Mouse (Mus musculus): ENCODE measurements around the gene Sirt5. TPM values are rescaled to one million over a fixed set of nuclear protein-coding genes. Genes with fewer than 3 reads are reported as not detected.

The Sirt5 gene
- 10 to 100 TPM; 21.7 to 25.4 TPM for polyA plus RNA-seq (2017; shearing (Covaris generic))

DNA sequence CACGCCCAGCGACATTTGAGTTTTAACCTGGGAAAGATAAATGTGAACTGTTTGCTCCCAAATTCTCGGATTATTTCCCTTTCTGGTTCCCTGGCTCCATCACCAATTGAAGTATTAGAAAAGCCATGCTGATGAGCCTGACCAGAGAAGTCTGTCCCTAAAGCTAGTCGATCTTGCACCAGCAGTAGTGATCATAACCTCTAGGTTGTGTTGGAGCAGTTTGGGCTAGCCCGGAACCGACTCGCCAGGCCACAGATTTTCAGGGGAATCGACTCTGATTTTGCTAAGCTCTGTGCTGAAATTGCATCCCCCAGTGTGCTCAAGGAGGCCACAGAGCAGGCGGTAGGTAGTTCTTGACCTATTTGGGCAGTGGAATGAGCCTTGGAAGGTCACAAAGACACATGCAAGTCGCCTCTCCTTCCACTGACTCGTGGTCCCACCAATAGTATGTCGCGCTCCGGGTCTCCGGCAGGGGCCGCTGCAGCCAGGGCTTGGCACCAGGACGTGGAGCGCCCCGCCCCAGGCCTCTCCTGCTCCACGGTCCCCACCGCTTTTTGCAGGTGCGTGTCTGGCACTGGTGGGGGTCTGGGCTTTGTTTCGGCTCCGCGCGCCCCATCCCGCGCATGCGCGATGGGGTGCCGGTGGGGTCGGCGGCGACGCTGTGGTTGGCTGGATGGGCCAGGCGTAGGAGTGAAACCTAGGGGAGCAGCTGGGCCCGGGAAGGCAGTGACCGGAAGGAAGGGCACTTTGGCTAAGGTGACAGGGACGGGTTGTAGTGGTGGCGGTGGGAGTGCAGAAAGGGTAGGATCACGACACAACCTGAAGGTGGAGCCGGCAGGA is at the start of gene Sirt5:
Gene Sirt5 (plus strand): TSS at position 512 of the 840 bp plus-strand sequence.
- peak; percentile 94 for ATAC-seq

DNA sequence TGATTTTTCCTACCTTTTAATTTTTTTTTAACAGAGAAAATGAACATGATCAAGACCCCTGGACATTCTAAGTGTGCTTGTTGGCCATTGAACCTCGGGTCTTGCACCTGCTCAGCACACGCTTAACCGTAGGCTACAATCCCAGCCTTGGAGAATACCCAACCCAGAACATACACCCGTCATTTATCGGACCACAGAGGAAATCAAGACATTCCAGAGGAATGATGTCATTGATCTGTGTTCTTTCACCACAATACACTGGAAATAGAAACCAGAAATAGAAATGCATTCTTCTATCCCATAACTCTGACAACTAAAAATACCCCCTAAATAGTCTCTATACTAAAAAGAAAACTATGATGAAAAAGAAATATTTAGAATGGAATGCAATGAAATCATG is 47.9 kb upstream of the Sirt5 start:
- no peak for ATAC-seq

DNA sequence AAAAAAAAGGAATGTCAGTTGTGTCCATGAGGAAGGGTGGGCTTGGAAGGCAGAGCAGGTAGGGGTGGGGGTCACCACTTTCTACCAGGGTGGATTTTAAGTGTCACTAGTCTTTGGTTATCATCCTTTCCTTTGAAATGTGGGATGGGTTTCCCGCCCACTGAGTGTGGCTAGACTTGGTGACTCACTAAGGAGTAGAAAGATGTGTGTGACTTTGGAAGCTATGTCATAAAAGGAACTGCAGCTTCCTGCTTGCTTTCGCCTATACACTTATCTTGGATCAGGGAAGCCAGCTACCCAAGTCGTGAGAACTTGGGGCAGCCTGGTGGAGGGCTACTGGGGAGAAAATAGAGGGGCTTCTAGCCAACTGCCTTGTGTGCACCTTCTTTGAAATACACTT is 45.9 kb upstream of the Sirt5 start:
- no peak for ATAC-seq

DNA sequence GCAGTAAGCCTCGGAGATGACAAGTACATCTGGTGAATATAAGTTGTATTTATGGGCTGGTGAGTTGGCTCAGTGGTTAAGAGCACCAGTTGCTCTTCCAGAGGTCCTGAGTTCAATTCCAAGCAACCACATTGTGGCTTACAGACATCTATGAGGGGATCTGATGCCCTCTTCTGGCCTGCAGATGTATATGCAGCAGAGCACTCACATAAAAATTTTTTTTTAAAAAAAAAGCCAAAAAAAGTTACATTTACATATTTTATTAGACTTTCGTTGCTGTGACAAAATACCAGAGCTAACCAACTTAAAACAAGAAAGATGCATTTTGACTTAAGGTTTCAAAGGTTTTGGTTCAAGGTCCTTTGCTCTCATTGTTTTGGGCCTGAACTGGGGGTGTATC is 43.8 kb upstream of the Sirt5 start:
- no peak for ATAC-seq

DNA sequence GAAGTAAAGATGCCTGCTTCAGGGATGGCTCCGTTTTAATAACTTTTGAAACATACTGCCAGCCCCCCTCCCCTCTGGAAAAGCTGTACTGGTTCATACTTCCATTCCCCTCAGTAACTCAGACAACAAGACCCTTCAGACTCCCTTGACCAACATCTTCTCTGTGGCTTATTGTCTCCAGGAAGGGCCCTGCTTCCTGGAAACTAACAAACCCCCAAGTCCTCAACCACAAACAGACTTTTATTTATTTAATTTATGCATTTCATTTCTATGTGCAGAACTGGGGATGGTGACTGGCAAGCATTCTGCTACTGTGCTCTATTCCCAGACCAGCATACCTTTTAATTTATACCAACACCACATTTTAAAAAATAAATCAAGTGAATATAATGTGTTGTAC is 39.9 kb upstream of the Sirt5 start:
- ATAC-seq, result no peak

DNA sequence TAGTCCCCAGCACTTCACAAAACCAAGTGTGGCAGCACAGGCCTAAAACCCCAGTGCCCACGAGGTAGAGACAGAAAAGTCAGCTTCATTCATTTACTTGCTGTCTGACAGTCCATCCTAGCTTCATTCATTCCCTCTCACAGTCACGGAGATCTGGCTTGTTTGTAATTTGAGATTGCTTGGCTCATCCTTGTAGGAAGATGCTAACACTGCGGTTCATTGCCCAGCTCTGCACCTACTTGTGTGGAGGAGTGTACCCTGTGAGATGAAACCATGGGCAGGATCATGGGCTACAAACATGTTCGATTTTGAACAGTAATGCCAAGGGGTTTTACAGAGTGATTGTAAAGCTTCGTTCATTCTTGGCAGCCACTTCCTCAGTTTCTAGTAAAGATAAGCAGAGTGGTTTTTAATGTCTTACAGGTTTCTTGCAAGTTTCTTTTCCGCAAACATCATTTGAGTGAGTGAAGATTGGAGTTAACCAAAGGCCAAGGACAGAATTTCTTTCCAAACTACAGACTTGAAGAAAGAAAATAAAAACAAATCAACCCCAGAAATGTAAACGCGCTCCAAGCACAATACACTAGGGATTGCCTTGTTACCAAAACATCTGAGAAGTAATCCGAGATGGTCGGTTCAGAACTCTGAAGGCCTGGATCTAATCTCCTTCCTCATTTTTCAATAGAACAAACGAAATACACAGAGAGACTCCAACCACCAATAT is 33.4 kb upstream of the Sirt5 start:
- ATAC-seq, result no peak

DNA sequence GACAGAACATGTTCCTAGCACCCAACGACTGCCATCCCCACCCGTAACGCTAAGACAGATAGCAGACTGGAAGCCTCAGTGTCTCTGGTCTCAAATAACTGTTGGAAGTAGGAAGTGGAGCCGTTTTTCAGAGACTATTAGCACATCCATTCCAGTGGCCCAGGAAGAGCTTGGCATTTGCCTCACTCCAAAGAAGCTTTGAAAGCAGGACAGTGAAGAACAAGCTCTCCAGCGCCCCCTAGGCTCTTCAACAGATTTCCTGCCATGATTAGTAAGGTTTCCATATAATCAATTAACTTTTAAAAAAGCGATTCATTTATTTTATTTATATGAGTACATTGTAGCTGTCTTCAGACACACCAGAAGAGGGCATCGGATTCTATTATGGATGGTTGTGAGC is 32.7 kb upstream of the Sirt5 start:
- no peak for ATAC-seq

DNA sequence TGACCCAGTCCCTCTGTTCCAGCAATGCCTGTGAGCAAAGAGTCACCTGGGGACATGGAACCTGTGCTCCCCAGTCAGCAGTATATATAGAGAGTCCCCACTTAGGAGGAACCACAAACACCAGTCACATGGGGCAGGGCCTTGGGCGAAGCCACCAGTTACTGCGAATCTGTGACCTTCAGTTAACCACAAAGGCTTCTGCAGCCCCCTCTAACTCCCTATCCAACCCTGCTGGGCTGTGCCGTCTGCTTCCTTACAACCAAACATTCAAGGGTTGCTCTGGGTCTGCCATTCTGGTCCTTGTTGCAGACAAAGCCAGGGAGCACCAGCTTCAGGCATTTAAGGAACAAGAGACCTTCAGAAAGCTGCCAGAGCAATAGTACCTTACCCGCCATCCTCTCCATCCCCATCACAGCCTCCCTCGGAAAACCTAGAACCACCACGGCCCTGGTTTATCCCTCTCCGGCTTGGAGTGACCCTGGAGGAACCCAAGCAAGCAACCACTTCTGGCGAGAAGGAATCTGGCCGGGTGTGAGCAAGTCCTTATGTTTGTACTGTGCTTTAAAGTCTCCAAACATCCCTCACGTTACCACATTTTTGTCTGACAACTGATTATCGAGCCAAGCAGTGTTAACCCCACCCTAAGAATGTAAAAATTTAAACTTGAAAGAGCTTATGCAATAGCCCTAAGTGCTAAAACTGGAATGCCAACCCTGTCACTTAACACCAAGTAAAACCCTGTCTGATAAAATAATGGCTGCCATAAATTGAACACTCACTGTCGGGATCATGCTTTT is 28.7 kb upstream of the Sirt5 start:
- no peak for ATAC-seq

DNA sequence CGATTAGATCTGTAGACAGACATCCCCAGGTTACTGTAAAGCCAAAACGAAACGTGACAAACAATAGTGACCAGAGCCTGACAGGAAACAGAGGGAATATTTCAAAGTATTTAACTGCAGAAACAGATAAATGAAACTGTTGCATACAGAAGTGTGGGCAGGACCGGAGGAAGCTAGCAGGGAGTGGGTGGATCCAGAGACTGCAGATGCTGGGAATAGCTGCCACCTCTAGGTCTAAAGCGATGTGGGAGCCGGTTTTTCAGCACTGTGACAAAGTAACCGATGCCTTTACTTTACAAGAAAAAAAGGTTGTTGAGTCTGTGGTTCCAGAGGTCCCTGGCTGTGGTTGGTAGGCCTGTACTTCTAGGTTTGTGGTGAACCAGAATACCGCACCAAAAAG is 27.3 kb upstream of the Sirt5 start:
- ATAC-seq, result no peak

DNA sequence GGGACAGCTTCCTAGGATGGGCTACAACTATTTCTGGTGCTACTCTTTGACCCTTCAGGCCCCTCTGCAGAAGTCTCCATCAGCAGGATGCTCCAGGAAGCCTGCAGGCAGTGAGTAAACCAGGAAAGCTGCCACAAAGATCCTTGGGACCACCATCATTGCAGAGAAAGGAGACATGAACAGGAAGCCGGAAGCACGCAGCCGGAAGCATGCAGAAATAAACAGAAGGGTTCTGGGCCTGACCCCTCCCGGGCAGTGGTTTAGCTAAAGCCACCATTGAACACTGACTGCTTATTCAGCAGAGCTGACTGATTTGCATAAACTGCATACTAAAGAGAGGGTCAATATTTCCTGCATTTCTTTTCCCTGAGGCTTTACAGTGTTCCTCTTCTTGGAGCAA is 26.7 kb upstream of the Sirt5 start:
- no peak for ATAC-seq

DNA sequence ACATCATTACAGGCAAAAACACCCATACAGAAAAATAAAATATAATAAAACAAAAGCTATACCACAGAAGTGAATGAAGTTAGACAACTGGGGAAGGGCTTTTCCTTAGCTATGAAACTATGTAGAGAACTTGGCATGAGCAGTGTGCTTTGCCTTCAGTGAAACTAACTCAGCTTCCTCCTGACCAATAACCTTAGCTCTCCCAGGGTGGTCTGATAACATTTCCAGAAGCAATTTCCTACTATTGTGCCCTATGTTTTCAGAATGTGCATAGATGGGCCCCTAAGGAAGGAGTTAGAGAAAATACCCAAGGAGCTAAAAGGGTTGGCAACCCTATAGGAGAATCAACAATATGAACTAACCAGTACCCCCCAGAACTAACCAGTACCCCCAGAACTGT is 18.5 kb upstream of the Sirt5 start:
- no peak for ATAC-seq

DNA sequence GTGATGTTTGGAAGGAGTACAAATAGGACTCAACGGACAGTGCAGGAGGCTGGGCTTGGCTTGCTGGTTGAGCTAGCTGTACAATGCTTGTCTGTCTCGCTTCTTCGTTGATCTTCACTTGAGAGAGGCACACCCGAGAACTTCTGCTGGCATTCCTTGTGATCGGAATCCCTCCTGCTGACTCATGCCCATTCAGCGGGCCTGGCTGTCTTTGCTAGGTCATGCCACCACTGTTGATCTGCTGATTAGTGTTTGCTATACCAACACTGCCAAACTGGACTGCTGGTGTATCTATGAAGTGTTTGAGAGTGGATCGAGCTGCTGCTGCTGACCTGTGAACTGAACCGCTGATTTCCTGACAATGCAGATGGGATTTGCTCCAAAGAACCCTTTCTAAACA is 15.9 kb upstream of the Sirt5 start:
- ATAC-seq, result no peak

DNA sequence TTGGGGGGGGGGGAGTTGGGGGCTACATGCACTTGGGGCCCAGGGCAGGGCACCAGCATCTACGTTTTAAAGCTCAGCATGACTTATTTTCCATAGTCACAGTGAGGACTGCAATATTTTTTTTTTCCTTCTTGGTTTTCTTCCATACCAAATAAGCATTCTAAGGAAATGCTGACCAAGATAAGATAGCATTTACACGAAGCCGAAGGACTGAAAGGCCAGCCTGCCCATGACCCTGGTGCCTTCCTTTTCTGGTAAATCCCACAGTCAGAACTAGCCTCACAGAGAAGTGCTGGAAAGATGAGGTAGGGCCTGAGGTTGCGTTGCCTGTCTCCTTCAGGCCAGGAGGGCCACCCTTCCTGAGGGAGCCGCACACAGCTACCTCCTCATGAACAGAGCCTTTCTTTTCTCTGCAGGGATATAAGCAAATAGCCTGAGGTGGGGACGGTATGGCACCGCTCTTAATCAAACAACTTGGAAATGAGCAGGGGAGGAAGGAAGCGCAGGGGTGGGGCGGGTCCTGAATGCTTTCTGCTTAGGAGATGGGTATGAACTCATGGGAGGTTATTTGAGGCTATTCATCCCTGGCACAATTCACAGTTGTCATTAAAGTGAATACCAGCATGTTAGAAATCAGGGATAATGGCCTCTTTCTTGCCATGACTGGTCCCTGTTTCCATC is 14.7 kb upstream of the Sirt5 start:
- ATAC-seq, result no peak

DNA sequence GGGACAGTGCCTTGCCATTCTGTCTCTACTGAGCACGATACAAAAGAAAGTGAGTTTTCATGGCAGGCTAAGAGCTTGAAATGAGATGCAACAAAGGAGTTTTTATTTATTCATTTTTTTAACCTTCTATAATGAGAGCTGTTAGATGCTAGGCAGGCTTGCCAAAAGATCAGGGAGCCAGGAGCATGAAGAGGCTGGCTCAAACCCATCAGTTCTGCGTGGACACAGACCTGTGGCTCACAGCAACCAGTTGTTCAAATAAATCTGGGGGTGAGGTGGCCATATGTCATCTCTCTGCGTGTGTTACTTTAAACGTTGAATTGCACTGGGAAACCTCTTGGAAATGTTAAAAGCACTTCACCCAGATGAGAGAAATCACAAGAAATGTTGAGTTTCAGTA is 11.9 kb upstream of the Sirt5 start:
- ATAC-seq, result no peak

DNA sequence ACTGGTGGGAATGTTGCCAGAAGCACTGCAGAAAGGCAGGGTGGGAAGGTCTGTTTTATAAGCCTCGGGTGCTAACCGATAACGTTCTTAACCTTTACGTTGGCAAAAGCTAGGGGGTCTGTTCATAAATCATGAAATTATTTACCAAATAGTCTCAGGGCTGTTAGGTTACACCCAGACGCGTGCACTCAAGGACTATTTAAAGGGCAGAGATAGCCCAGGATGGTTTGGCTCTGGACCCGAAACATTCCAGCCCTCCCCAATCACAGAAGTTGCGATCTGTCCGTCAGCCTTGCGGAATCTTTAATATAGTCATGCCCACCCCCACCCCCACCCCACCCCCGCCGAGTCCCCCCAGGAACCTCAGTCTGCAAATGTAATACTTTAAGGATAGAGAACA is 10.9 kb upstream of the Sirt5 start:
- no peak for ATAC-seq

DNA sequence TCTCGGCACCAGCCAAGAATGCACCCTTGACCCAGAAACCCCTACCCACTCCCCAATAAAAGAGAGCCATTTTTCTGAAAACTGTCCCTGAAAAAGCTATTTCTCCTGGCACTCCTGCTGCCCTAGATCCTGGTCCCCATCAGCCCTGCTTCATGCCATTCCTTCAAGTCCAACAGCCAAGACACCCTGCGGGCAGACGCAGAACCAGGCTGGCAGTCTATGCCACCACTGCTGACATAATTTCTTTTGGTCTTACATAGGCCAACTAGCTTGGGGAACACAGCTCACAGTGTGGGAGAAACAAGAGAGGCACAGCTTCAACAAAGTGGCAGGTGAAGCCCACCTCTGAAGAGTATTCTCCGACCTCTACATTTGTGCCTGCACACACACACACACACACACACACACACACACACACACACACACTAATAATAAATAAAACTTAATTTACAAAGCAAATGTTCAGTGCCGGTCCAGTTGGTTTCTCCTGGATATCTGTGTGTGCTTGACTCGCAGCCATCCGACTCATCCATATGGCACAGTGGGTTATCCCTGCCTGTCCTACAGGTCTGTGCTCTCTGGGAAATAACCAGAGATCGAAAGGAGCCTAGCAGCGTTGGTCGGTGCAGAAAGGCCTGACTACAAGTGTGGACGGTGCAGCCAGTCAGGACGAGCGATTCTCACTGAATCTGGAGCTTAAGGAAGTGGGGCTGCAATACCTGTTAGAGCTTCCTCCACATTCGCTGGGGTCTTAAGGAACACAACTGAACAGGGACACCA is 8.8 kb upstream of the Sirt5 start:
- no peak for ATAC-seq

DNA sequence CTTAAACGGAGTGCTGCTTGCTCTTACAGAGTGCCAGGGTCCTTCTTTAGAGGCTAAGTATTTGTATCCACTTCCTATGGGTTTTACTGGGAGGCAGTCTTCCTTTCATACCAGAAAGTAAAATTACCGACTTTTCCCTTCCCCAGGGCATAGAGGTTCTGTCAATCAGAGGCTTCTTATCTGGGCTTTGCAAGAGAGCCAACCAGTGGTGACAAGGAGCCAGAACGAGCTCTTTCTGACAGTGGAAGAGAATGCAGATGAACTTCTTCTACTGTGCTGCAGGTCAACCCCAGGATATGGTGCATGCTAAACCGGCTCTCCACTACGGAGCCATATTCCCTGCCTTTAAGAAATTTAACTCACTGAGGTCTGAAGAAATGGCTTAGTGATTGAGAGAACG is 4.8 kb upstream of the Sirt5 start:
- ATAC-seq, result no peak

DNA sequence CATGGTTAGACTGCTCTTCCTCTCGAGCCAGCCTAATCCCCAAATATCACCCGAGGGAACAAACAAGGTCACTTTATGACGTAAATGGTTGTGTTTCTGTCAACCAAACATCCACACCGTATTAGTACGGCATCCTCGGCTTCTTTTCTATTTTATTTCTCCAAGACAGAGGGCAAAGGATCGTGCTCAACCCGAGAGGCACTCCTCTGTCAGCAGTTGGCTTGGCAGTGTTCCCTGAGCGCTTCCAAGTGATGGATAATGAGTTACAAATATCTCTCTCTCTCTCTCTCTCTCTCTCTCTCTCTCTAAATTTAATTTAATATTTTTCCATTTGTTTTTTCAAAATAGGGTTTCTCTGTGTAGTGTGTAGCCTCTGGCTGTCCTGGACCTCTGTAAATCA is 2.9 kb upstream of the Sirt5 start:
- ATAC-seq, result no peak

DNA sequence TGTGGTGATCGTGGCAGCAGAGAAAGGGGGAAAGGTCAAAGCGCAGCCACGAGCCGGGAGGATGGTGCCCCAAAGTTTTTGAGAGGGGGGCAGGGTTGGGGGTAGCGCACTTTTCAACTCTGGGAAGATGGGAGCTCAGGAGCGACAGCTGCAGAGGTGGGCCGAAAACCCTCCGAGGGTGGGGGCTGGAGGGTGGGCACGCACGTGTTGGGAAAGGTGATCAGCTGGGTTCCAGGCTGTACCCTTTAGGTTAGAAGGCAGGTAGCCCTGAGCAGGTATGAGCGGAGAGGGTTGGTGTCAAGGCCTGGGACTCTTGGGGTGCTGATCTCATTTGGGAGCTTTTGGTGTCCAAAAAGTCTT is 509 bp downstream of the Sirt5 start:
- ATAC-seq, result no peak

DNA sequence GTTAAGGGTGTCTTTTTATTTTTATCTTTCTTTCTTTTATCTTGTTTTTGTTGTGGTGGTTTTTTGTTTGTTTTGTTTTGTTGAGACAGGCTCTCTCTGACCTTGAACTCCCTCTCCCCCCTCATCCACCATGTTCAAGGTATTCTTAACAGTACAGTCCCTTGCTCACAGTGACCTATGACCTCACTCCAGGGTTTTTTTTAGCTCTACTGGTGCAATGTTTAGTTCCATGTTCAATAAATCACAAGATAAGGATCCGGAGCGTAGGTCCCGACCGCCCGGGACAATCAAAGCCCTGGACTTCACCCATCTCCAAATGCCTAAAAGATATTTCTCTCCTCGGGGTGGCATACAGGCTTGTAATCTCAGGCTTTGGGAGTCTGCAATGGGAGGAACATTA is 4.8 kb downstream of the Sirt5 start:
- no peak for ATAC-seq

DNA sequence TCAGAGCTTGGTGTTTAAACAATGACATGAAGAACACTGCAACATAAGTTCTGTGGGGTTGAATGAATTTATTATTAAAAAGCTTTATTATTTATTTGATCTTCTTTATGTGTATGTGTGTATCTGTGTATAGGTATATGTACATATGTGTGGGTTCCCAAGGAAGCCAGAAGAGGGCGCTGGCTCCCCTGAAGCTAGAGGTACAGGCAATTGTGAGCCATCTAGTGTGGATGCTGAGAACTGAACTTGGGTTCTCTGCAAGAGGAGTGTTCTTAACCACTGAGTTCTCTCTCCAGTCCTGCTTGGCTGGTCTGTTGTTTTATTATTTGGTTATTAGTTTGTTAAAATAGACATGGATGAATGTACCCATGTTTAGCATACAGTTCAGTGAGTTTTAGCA is 7.6 kb downstream of the Sirt5 start:
- ATAC-seq, result no peak

DNA sequence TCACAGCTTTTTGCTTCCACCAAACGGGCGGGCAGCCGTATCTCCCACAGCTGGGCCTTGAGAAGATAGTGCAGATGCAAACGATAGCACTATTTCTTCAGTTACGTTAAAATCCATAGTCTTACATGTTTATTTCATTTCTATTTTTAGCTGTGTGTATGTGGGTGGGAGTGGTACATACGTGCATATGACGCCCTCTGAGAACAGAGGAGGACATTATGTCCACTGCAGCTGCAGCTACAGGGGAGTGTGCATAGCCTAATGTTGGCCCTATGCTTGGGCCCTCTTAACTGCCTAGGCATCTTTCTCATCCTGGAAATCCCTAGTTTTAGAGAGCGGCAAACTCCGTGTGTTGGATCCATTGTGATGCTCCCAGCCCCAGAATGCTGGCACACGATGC is 8.9 kb downstream of the Sirt5 start:
- ATAC-seq, result no peak
